ENCODE assay signal across 21 mouse cellular contexts in genomic region chr13:4656277-4657146, GRCm38 (mm10). TPM values are rescaled to one million over a fixed set of nuclear protein-coding genes. Genes with fewer than 3 reads are reported as not detected.
A peak's percentile ranks its signal among the peaks of the same experiment; 100 is the strongest.
DNase-seq lines count a peak whose midpoint lies in the region; ATAC-seq and TF ChIP-seq lines count a peak whose summit lies in the region.
"Had no signal": no experiment of that assay in that cellular context is flagged by ENCODE, and none has a peak within 500 bp of the region (broad histone marks: within the 10 kb centered on the region; RNA-seq: fewer than 3 reads in every experiment).

No protein-coding gene starts in this region.

- H3K9ac ChIP-seq in heart, embryonic 15.5 days = no peak overlapping the region
- H3K9ac ChIP-seq in heart, postnatal 0 days (replicated peaks; ENCODE audit: low read depth, low read length) = no peak overlapping the region
- H3K9ac ChIP-seq in midbrain, embryonic 14.5 days (replicated peaks; ENCODE audit: low read length) = no peak overlapping the region
- H3K9ac ChIP-seq: embryonic facial prominence, embryonic 13.5 days; intestine, embryonic 15.5 days; neural tube, embryonic 15.5 days had no signal

- no peak for TF ChIP-seq EP300 in heart, postnatal 0 days (IDR thresholded peaks at IDR 0.05; ENCODE audit: low read depth)

- no peaks in the 10 kb centered on the region for H3K9me3 ChIP-seq in heart, embryonic 15.5 days (replicated peaks)
- peaks cover 9% of the 10 kb centered on the region; the same call in 1 of the 2 replicates for H3K9me3 ChIP-seq in heart, postnatal 0 days (replicated peaks; ENCODE audit: control insufficient read depth, low read length)
- H3K9me3 ChIP-seq in midbrain, embryonic 14.5 days (ENCODE audit: control insufficient read depth, low read length) = 0 out of 2 replicates have a peak, but pooled peaks cover 7% of the 10 kb centered on the region
- H3K9me3 ChIP-seq: embryonic facial prominence, embryonic 13.5 days; intestine, embryonic 15.5 days; neural tube, embryonic 15.5 days had no signal

- H3K27ac ChIP-seq in heart, embryonic 15.5 days = peak overlapping the region; percentile 42; the same call in 1 of the 2 replicates
- peak overlapping the region; percentile 78 for H3K27ac ChIP-seq in heart, postnatal 0 days (ENCODE audit: low read depth)
- H3K27ac ChIP-seq in midbrain, embryonic 14.5 days (replicated peaks; ENCODE audit: low read depth, low read length) = no peak overlapping the region
- H3K27ac ChIP-seq: embryonic facial prominence, embryonic 13.5 days; intestine, embryonic 15.5 days; neural tube, embryonic 15.5 days had no signal

- peak overlapping the region; percentile 22; the same call in 1 of the 2 replicates for H3K4me2 ChIP-seq in heart, embryonic 15.5 days
- peak overlapping the region; percentile 33 for H3K4me2 ChIP-seq in heart, postnatal 0 days (ENCODE audit: low read depth, low read length)
- no peak overlapping the region for H3K4me2 ChIP-seq in midbrain, embryonic 14.5 days (ENCODE audit: low read length)
- H3K4me2 ChIP-seq: embryonic facial prominence, embryonic 13.5 days; intestine, embryonic 15.5 days; liver, embryonic 11.5 days; neural tube, embryonic 15.5 days had no signal

- WGBS in heart, embryonic 15.5 days = 68% methylated on average over 16 of the region's 16 CpGs
- WGBS in heart, postnatal 0 days = 59% methylated on average over 16 of the region's 16 CpGs
- WGBS in midbrain, embryonic 14.5 days = 59% methylated on average over 16 of the region's 16 CpGs

- TF ChIP-seq CTCF in heart, postnatal 0 days (IDR thresholded peaks at IDR 0.05; ENCODE audit: low read depth) = no peak

- H3K27me3 ChIP-seq in heart, embryonic 15.5 days = no peaks in the 10 kb centered on the region
- H3K27me3 ChIP-seq in heart, postnatal 0 days (ENCODE audit: control insufficient read depth, insufficient read depth, low read length) = no peaks in the 10 kb centered on the region
- no peaks in the 10 kb centered on the region for H3K27me3 ChIP-seq in midbrain, embryonic 14.5 days (ENCODE audit: control insufficient read depth, insufficient read depth, low read length)
- H3K27me3 ChIP-seq: embryonic facial prominence, embryonic 13.5 days; intestine, embryonic 15.5 days; neural tube, embryonic 15.5 days had no signal

- DNase-seq in heart, postnatal 25 days (ENCODE audit: low spot score) = no peak
- DNase-seq in layer of hippocampus, postnatal 14 days (ENCODE audit: low spot score in 2 of 2) = peak; percentile 11 to 35
- DNase-seq in layer of hippocampus, postnatal 25 days (ENCODE audit: extremely low spot score in 1 of 2, low spot score in 1 of 2) = no peak
- DNase-seq in heart, postnatal 0 days (ENCODE audit: low spot score) = no peak
- peak; percentile 51 for DNase-seq in midbrain, embryonic 14.5 days
- no peak for DNase-seq in lung, postnatal 14 days
- DNase-seq: adrenal gland, adult 8-10 months; cerebellum, adult 9-11 months; gastrocnemius, postnatal 36 days; kidney, adult 9 months; kidney, postnatal 25 days; lung, adult 18-20 months; right cerebral cortex, postnatal 25 days; thymus, adult 2 months had no signal

- no peaks in the 10 kb centered on the region for H3K36me3 ChIP-seq in heart, embryonic 15.5 days
- no peaks in the 10 kb centered on the region for H3K36me3 ChIP-seq in heart, postnatal 0 days (replicated peaks; ENCODE audit: control insufficient read depth, insufficient read depth, low read length)
- H3K36me3 ChIP-seq in midbrain, embryonic 14.5 days (ENCODE audit: control insufficient read depth, insufficient read depth, low read length) = no peaks in the 10 kb centered on the region
- H3K36me3 ChIP-seq: embryonic facial prominence, embryonic 13.5 days; intestine, embryonic 15.5 days; neural tube, embryonic 15.5 days had no signal

- intact Hi-C loops in heart, postnatal 25 days (cut with DNase I) = no loop called here

- ATAC-seq in heart, embryonic 15.5 days (replicated peaks; ENCODE audit: insufficient number of reproducible peaks, insufficient read depth, low FRiP score, low read depth) = no peak
- ATAC-seq in heart, postnatal 0 days (ENCODE audit: insufficient read depth, low read depth) = no peak
- ATAC-seq in midbrain, embryonic 14.5 days (ENCODE audit: low FRiP score, low TSS enrichment) = no peak
- no peak for ATAC-seq in CD4-positive, CD25-positive, alpha-beta regulatory T cell, adult 4 months
- ATAC-seq: forebrain, embryonic 16.5 days; intestine, embryonic 15.5 days had no signal

- no peak overlapping the region for H3K4me3 ChIP-seq in heart, embryonic 15.5 days
- H3K4me3 ChIP-seq in heart, postnatal 0 days (ENCODE audit: low read depth, low read length) = 0 out of 2 replicates have a peak overlapping the region, but pooled peaks have one; percentile 1
- no peak overlapping the region for H3K4me3 ChIP-seq in midbrain, embryonic 14.5 days (replicated peaks; ENCODE audit: low read depth, low read length)
- H3K4me3 ChIP-seq: embryonic facial prominence, embryonic 13.5 days; intestine, embryonic 15.5 days; neural tube, embryonic 15.5 days had no signal

- no peaks in the 10 kb centered on the region; the same call in 1 of the 2 replicates for H3K4me1 ChIP-seq in heart, embryonic 15.5 days (replicated peaks)
- no peaks in the 10 kb centered on the region for H3K4me1 ChIP-seq in heart, postnatal 0 days (ENCODE audit: control insufficient read depth, insufficient read depth)
- no peaks in the 10 kb centered on the region for H3K4me1 ChIP-seq in midbrain, embryonic 14.5 days (ENCODE audit: control insufficient read depth, insufficient read depth, low read length)
- H3K4me1 ChIP-seq: embryonic facial prominence, embryonic 13.5 days; intestine, embryonic 15.5 days; neural tube, embryonic 15.5 days had no signal

RNA-seq across cellular contexts. Expression of gene Akr1e1, which starts 47.5 kb away (rescaled TPM):
- 37.7 and 38.5 TPM in 2 replicates for polyA plus RNA-seq in heart, embryonic 15.5 days (2015; fragmentation: Nextera tagmentation; extraction: Ambion mirVana)
- 10 to 100 TPM; 17.2 to 17.8 TPM for total RNA-seq in heart, postnatal 25 days (2021)
- 10 to 100 TPM; 16.7 to 18.4 TPM for total RNA-seq in layer of hippocampus, postnatal 14 days (2021)
- 10 to 100 TPM; 21.9 to 22.7 TPM for total RNA-seq in layer of hippocampus, postnatal 25 days (2021)
- total RNA-seq in heart, postnatal 0 days (2014; rRNA removed; ENCODE audit: low replicate concordance) = 9.0 and 26.9 TPM in 2 replicates
- 37.3 and 39.2 TPM in 2 replicates for polyA plus RNA-seq in heart, postnatal 0 days (2015; fragmentation: Nextera tagmentation; extraction: Ambion mirVana)
- 37.1 and 46.1 TPM in 2 replicates for polyA plus RNA-seq in midbrain, embryonic 14.5 days (2014; fragmentation: Nextera tagmentation; extraction: Ambion mirVana)
- 10 to 100 TPM; 22.9 to 23.1 TPM for polyA plus RNA-seq in CD4-positive, CD25-positive, alpha-beta regulatory T cell, adult 4 months (2017; shearing (Covaris generic))

Comparison
In these comparisons a context has a peak if more than half of its experiments do, and no peak if none do; other contexts are left out.
1. DNase-seq: peak in layer of hippocampus, postnatal 14 days (2 of 2) and midbrain, embryonic 14.5 days (single experiment); none in heart, postnatal 25 days (single experiment), layer of hippocampus, postnatal 25 days (0 of 2), heart, postnatal 0 days (single experiment) and lung, postnatal 14 days (single experiment).